Mouse (Mus musculus): ENCODE results near the gene 6430550D23Rik. TPM values are rescaled to one million over a fixed set of nuclear protein-coding genes. Genes with fewer than 3 reads are reported as not detected.

The 6430550D23Rik gene
- polyA plus RNA-seq, 1 experiment: 1.8 TPM

- 58% methylated on average over 14 of the region's 14 CpGs for WGBS
- TF ChIP-seq POLR2A (IDR thresholded peaks at IDR 0.05; ENCODE audit: borderline replicate concordance, extremely low read depth, low read depth, low read length): no peak
- no peak for TF ChIP-seq CTCF (IDR thresholded peaks at IDR 0.05; ENCODE audit: insufficient read depth, low read length)
- H3K4me3 ChIP-seq (replicated peaks; ENCODE audit: extremely low read depth, low read depth, low read length): no peak overlapping the region
- no peaks in the 10 kb centered on the region for H3K4me1 ChIP-seq (ENCODE audit: control insufficient read depth, insufficient read depth, low read length)
- peak; percentile 58 for DNase-seq
Measured at GRCm38 (mm10) chr2:155991863-155992321, 15.9 kb downstream of the 6430550D23Rik start.

GRCm38 (mm10) chr2:155991151-155991550 is 16.6 kb downstream of the 6430550D23Rik start:
- WGBS: 83% methylated on average over 10 of the region's 10 CpGs
- DNase-seq: no peak
- H3K4me1 ChIP-seq (ENCODE audit: control insufficient read depth, insufficient read depth, low read length): no peaks in the 10 kb centered on the region
- no peak overlapping the region for H3K4me3 ChIP-seq (replicated peaks; ENCODE audit: extremely low read depth, low read depth, low read length)
- TF ChIP-seq CTCF (IDR thresholded peaks at IDR 0.05; ENCODE audit: insufficient read depth, low read length) (no peak), POLR2A (IDR thresholded peaks at IDR 0.05; ENCODE audit: borderline replicate concordance, extremely low read depth, low read depth, low read length) (no peak)

GRCm38 (mm10) chr2:155989085-155989484 is 18.7 kb downstream of the 6430550D23Rik start:
- WGBS: 70% methylated on average over 4 of the region's 4 CpGs
- H3K4me1 ChIP-seq (ENCODE audit: control insufficient read depth, insufficient read depth, low read length): no peaks in the 10 kb centered on the region
- DNase-seq: no peak
- no peak overlapping the region for H3K4me3 ChIP-seq (replicated peaks; ENCODE audit: extremely low read depth, low read depth, low read length)
- TF ChIP-seq POLR2A (IDR thresholded peaks at IDR 0.05; ENCODE audit: borderline replicate concordance, extremely low read depth, low read depth, low read length) (no peak), CTCF (IDR thresholded peaks at IDR 0.05; ENCODE audit: insufficient read depth, low read length) (no peak)

GRCm38 (mm10) chr2:155987131-155987530 is 20.6 kb downstream of the 6430550D23Rik start:
- Histone ChIP-seq H3K4me3 (replicated peaks; ENCODE audit: extremely low read depth, low read depth, low read length) (no peak overlapping the region), H3K4me1 (ENCODE audit: control insufficient read depth, insufficient read depth, low read length) (no peaks in the 10 kb centered on the region)
- WGBS: 94% methylated on average over 6 of the region's 6 CpGs
- no peak for DNase-seq
- no peak for TF ChIP-seq CTCF (IDR thresholded peaks at IDR 0.05; ENCODE audit: insufficient read depth, low read length)
- no peak for TF ChIP-seq POLR2A (IDR thresholded peaks at IDR 0.05; ENCODE audit: borderline replicate concordance, extremely low read depth, low read depth, low read length)

GRCm38 (mm10) chr2:155985776-155986175 is 22.0 kb downstream of the 6430550D23Rik start:
- 89% methylated on average over 7 of the region's 7 CpGs for WGBS
- H3K4me1 ChIP-seq (ENCODE audit: control insufficient read depth, insufficient read depth, low read length): no peaks in the 10 kb centered on the region
- DNase-seq: no peak
- TF ChIP-seq CTCF (IDR thresholded peaks at IDR 0.05; ENCODE audit: insufficient read depth, low read length) (no peak), POLR2A (IDR thresholded peaks at IDR 0.05; ENCODE audit: borderline replicate concordance, extremely low read depth, low read depth, low read length) (no peak)
- H3K4me3 ChIP-seq (replicated peaks; ENCODE audit: extremely low read depth, low read depth, low read length): no peak overlapping the region

GRCm38 (mm10) chr2:155979328-155979991 is 28.3 kb downstream of the 6430550D23Rik start:
- 49% methylated on average over 5 of the region's 5 CpGs for whole genome bisulfite sequencing
- Histone ChIP-seq H3K4me1 (ENCODE audit: control insufficient read depth, insufficient read depth, low read length) (no peaks in the 10 kb centered on the region), H3K4me3 (replicated peaks; ENCODE audit: extremely low read depth, low read depth, low read length) (peak overlapping the region; percentile 45)
- TF ChIP-seq POLR2A (IDR thresholded peaks at IDR 0.05; ENCODE audit: borderline replicate concordance, extremely low read depth, low read depth, low read length) (0 out of 2 replicates have a peak, but pooled peaks have one; percentile 34), CTCF (IDR thresholded peaks at IDR 0.05; ENCODE audit: insufficient read depth, low read length) (no peak)
- peak; percentile 17 for DNase-seq

GRCm38 (mm10) chr2:155974087-155974731 is 33.6 kb downstream of the 6430550D23Rik start:
- TF ChIP-seq POLR2A (IDR thresholded peaks at IDR 0.05; ENCODE audit: borderline replicate concordance, extremely low read depth, low read depth, low read length) (no peak), CTCF (IDR thresholded peaks at IDR 0.05; ENCODE audit: insufficient read depth, low read length) (no peak)
- no peak overlapping the region for H3K4me3 ChIP-seq (replicated peaks; ENCODE audit: extremely low read depth, low read depth, low read length)
- WGBS: 73% methylated on average over 14 of the region's 14 CpGs
- no peaks in the 10 kb centered on the region for H3K4me1 ChIP-seq (ENCODE audit: control insufficient read depth, insufficient read depth, low read length)
- DNase-seq: no peak

GRCm38 (mm10) chr2:155973348-155973747 is 34.4 kb downstream of the 6430550D23Rik start:
- TF ChIP-seq POLR2A (IDR thresholded peaks at IDR 0.05; ENCODE audit: borderline replicate concordance, extremely low read depth, low read depth, low read length) (no peak), CTCF (IDR thresholded peaks at IDR 0.05; ENCODE audit: insufficient read depth, low read length) (no peak)
- DNase-seq: no peak
- H3K4me3 ChIP-seq (replicated peaks; ENCODE audit: extremely low read depth, low read depth, low read length): no peak overlapping the region
- H3K4me1 ChIP-seq (ENCODE audit: control insufficient read depth, insufficient read depth, low read length): no peaks in the 10 kb centered on the region
- WGBS: 91% methylated on average over 6 of the region's 6 CpGs

GRCm38 (mm10) chr2:155962991-155963390 is 44.8 kb downstream of the 6430550D23Rik start:
- no peak for DNase-seq
- H3K4me1 ChIP-seq (ENCODE audit: control insufficient read depth, insufficient read depth, low read length): no peaks in the 10 kb centered on the region
- TF ChIP-seq CTCF (IDR thresholded peaks at IDR 0.05; ENCODE audit: insufficient read depth, low read length) (no peak), POLR2A (IDR thresholded peaks at IDR 0.05; ENCODE audit: borderline replicate concordance, extremely low read depth, low read depth, low read length) (no peak)
- H3K4me3 ChIP-seq (replicated peaks; ENCODE audit: extremely low read depth, low read depth, low read length): no peak overlapping the region
- 20% methylated on average over 1 of the region's 1 CpGs for WGBS

GRCm38 (mm10) chr2:155961862-155962261 is 45.9 kb downstream of the 6430550D23Rik start:
- no peak for DNase-seq
- Histone ChIP-seq H3K4me3 (replicated peaks; ENCODE audit: extremely low read depth, low read depth, low read length) (no peak overlapping the region), H3K4me1 (ENCODE audit: control insufficient read depth, insufficient read depth, low read length) (no peaks in the 10 kb centered on the region; the same call in 1 of the 2 replicates)
- 84% methylated on average over 10 of the region's 10 CpGs for WGBS
- TF ChIP-seq CTCF (IDR thresholded peaks at IDR 0.05; ENCODE audit: insufficient read depth, low read length) (no peak), POLR2A (IDR thresholded peaks at IDR 0.05; ENCODE audit: borderline replicate concordance, extremely low read depth, low read depth, low read length) (no peak)

All from lung, adult 2 months (tissue).